Mouse (Mus musculus) intestine, postnatal 0 days (tissue): ENCODE measurements around the gene Thumpd3. TPM values are rescaled to one million over a fixed set of nuclear protein-coding genes. Genes with fewer than 3 reads are reported as not detected.
A peak's percentile ranks its signal among the peaks of the same experiment; 100 is the strongest.

Source experiments
- ATAC-seq: fragments of 200-750 bp; cut with Nextera tagmentation; 2 replicates; pipeline ENCODE4 v1.8.0; 2017; ENCODE audit warnings: mild to moderate bottlenecking, moderate TSS enrichment, moderate library complexity
- H3K27ac ChIP-seq: fragments of 300-500 bp; sonication (generic); 2 replicates; pipeline ENCODE4 v1.5.1; 2014; ENCODE audit warnings: mild to moderate bottlenecking, low read depth, low read length, moderate library complexity
- H3K27me3 ChIP-seq: fragments of 300-500 bp; sonication (generic); replicated peaks from 2 replicates; pipeline ENCODE4 v1.6.1; 2014; ENCODE audit warnings: low read length, mixed read lengths; ENCODE audit not compliant: control insufficient read depth, insufficient read depth
- H3K36me3 ChIP-seq: fragments of 300-500 bp; sonication (generic); 2 replicates; pipeline ENCODE4 v1.6.1; 2014; ENCODE audit warnings: mild to moderate bottlenecking, moderate library complexity; ENCODE audit not compliant: control insufficient read depth, insufficient read depth
- H3K4me1 ChIP-seq: fragments of 300-500 bp; sonication (generic); replicated peaks from 2 replicates; pipeline ENCODE4 v1.6.1; 2014; ENCODE audit warnings: antibody characterized with exemption, low read length, mixed read lengths; ENCODE audit not compliant: control insufficient read depth, insufficient read depth
- H3K4me2 ChIP-seq: fragments of 300-500 bp; sonication (generic); replicated peaks from 2 replicates; pipeline ENCODE4 v1.6.1; 2014; ENCODE audit warnings: low read depth, mild to moderate bottlenecking, moderate library complexity
- H3K4me3 ChIP-seq: fragments of 300-500 bp; sonication (generic); 2 replicates; pipeline ENCODE4 v1.5.1; 2014; ENCODE audit warnings: low read depth, low read length
- H3K9ac ChIP-seq: fragments of 300-500 bp; sonication (generic); 2 replicates; pipeline ENCODE4 v1.6.1; 2014; ENCODE audit warnings: mild to moderate bottlenecking, low read depth, low read length
- H3K9me3 ChIP-seq: fragments of 300-500 bp; sonication (generic); 2 replicates; pipeline ENCODE4 v1.6.1; 2016; ENCODE audit warnings: mixed run types; ENCODE audit not compliant: control insufficient read depth
- CTCF ChIP-seq: sonication (generic); IDR thresholded peaks from 2 replicates; pipeline ENCODE4 v1.5.1; 2016; ENCODE audit warnings: low read depth, mild to moderate bottlenecking, control low read depth, antibody characterized with exemption, moderate library complexity
- WGBS: fragments of 180-500 bp; shearing (Covaris S2); extraction: QIAGEN DNeasy Blood & Tissue Kit; methylation state at CpG from one replicate; pipeline ENCODE4 v1.1.7; 2014; 5-methylcytosine and 5-hydroxymethylcytosine counted together
- polyA plus RNA-seq: library from polyadenylated mRNA; unstranded; fragments of >200 nt; fragmentation: Nextera tagmentation; extraction: Ambion mirVana; gene quantifications from 2 replicates; pipeline ENCODE4 v1.2.1, GENCODE M21; 2015

Thumpd3 gene
- polyA plus RNA-seq, 1 experiment from 2014 or later, result 36.0 TPM

DNA sequence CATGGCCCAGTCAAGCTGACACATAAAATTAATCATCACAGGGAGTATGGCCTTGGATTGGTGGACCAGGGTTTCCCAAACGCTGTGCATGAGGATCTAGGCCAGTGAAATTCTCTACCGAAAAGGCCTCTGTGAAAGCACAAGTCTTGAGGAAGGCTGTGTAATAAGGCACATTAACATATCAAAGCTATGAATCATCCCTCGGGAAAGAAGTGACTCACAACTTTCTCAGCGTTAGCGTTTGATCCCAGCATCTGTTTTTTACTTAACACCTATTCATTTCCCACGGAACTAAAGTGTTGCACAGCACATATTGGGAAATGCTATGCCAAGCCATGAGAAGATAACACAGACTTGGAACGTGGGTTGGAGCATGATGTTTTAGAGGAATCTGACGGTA, 21.2 kb upstream of the Thumpd3 start:
- H3K4me1 ChIP-seq, result 0 out of 2 replicates have a peak, but pooled peaks cover 2% of the 10 kb centered on the region
- ATAC-seq, result peak; percentile 53
- H3K9me3 ChIP-seq, result no peaks in the 10 kb centered on the region
- no peak overlapping the region for H3K4me3 ChIP-seq
- H3K9ac ChIP-seq, result no peak overlapping the region
- H3K36me3 ChIP-seq, result no peaks in the 10 kb centered on the region
- no peaks in the 10 kb centered on the region for H3K27me3 ChIP-seq
- no peak overlapping the region for H3K27ac ChIP-seq
- no peak for TF ChIP-seq CTCF
- WGBS, result 21% methylated on average over 8 of the region's 8 CpGs
- H3K4me2 ChIP-seq, result no peak overlapping the region

DNA sequence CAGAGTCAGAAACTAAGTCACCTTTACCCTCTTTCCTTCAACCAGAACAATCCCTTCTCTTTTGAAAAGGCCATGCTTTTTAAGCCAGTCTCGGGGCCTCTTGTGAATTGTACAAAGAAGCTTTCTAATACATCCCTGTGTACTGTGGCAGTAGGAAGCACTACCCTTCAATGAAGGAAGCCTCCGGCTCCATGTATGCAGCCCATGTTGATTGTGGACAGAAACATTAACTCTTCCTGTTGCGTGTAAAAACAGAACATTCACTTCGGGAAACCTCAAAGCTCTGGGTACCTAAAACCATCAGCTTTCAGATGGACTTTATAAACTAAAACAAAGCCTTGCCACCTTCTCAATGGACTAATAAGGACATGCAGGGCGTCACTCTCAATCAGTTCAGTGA, 20.3 kb upstream of the Thumpd3 start:
- no peak overlapping the region for H3K4me2 ChIP-seq
- ATAC-seq, result no peak
- H3K4me1 ChIP-seq, result 0 out of 2 replicates have a peak, but pooled peaks cover 3% of the 10 kb centered on the region
- no peaks in the 10 kb centered on the region for H3K36me3 ChIP-seq
- no peak for TF ChIP-seq CTCF
- H3K27ac ChIP-seq, result no peak overlapping the region
- 86% methylated on average over 5 of the region's 5 CpGs for WGBS
- H3K27me3 ChIP-seq, result no peaks in the 10 kb centered on the region
- H3K4me3 ChIP-seq, result no peak overlapping the region
- no peaks in the 10 kb centered on the region for H3K9me3 ChIP-seq
- H3K9ac ChIP-seq, result no peak overlapping the region

DNA sequence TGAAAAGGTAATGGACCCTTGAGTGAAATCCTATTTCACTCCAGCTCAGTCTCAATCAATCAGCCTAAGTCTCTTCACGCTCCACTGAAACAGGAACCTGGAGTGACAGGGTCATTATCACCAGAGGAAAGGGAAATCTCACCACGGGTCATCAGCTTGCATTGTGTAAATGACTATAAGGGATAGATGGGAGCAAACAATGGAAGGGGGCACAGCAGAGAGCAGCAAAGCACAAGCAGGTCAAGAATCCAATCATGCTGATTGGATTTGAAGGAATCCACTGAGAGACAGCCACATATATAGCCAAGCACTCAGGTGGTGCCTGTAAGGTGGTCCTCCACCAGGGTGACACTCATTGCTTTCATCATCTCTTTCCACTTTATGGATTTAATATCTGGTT, 18.6 kb upstream of the Thumpd3 start:
- Histone ChIP-seq H3K36me3 (no peaks in the 10 kb centered on the region), H3K4me1 (0 out of 2 replicates have a peak, but pooled peaks cover 6% of the 10 kb centered on the region), H3K9ac (no peak overlapping the region), H3K27me3 (no peaks in the 10 kb centered on the region), H3K4me3 (no peak overlapping the region), H3K4me2 (no peak overlapping the region), H3K9me3 (no peaks in the 10 kb centered on the region), H3K27ac (no peak overlapping the region)
- TF ChIP-seq CTCF, result no peak
- ATAC-seq, result no peak
- WGBS, result 35% methylated on average over 2 of the region's 2 CpGs

DNA sequence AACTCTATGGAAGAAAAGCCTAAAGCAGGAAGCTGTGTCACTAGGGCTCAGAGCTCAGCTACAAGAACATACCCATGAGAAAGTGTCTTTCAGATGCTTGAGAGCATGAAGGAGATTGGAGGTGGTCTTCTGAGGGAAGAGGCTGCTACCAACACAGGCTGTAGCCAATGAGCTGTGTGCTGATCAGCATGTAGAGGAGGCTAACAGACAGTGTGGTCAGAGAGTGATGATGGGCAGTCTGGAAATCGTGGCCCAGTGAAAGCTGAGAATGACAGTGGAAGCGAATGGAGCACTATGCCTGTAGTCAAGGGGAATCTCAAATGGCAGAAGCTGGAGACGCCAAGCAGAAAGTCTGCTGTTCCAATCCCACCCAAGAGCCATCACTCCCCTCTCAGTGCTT, 17.0 kb upstream of the Thumpd3 start:
- WGBS, result 77% methylated on average over 3 of the region's 3 CpGs
- Histone ChIP-seq H3K4me2 (no peak overlapping the region), H3K4me1 (0 out of 2 replicates have a peak, but pooled peaks cover 6% of the 10 kb centered on the region), H3K4me3 (no peak overlapping the region), H3K9ac (no peak overlapping the region), H3K27ac (no peak overlapping the region), H3K36me3 (no peaks in the 10 kb centered on the region), H3K27me3 (no peaks in the 10 kb centered on the region), H3K9me3 (no peaks in the 10 kb centered on the region)
- ATAC-seq, result no peak
- no peak for TF ChIP-seq CTCF

DNA sequence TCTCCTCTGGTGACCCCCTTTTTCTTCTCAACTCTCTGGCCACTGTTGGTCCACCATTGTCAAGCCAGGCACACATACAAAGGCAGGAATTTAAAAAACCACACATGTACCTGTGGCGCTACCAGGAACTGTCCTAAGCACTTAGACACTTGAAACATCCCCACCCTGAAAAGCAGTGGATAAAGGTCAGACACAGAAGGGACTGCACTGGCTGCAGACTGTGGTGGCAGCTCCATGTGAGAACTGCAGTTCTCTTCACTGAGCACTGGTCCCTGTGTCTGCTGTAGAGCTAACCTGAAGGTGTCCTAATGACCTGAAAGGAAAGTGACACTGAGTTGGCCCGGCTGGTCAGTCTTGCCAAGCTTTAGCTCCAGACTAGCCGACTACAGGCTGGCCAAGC, 15.5 kb upstream of the Thumpd3 start:
- TF ChIP-seq CTCF, result no peak
- no peaks in the 10 kb centered on the region for H3K9me3 ChIP-seq
- WGBS, result 50% methylated on average over 3 of the region's 3 CpGs
- ATAC-seq, result no peak
- no peak overlapping the region for H3K4me3 ChIP-seq
- no peaks in the 10 kb centered on the region for H3K36me3 ChIP-seq
- no peaks in the 10 kb centered on the region for H3K27me3 ChIP-seq
- 0 out of 2 replicates have a peak, but pooled peaks cover 4% of the 10 kb centered on the region for H3K4me1 ChIP-seq
- no peak overlapping the region for H3K9ac ChIP-seq
- no peak overlapping the region for H3K27ac ChIP-seq
- no peak overlapping the region for H3K4me2 ChIP-seq

DNA sequence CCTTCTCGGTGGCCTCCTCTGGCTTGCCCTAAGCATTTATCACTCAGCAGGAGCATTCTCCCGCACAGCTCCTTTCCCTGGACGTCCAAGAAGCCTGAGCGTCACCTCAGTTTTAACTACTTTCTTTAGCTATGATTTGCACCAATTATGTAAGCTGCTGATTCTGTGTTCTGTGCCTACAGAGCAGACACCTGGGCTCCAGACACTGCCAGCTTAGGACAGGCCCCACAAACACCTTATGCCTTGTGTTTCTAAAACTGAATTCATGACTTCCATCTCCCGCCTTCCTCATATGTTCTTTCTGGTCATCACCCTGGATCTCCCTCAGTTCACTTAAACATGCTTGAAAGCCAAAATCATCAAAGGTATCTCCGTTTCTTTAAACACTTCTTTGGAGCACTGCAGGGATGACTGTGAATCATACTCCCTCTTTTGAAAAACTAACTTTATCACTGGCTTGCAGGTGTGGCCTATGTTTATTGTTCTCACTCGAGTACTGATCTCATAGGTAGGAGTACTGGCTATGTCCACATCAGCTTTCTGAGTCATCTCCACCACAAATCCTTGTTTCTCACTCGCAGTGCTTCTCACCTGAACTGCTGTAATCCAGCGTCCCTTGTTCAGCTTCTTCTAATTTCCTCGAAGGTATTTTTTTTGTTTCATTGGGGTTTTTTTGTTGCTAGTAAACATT, 14.9 kb upstream of the Thumpd3 start:
- Histone ChIP-seq H3K9me3 (no peaks in the 10 kb centered on the region), H3K9ac (no peak overlapping the region), H3K4me3 (no peak overlapping the region), H3K27ac (no peak overlapping the region), H3K4me2 (no peak overlapping the region), H3K4me1 (0 out of 2 replicates have a peak, but pooled peaks cover 4% of the 10 kb centered on the region), H3K27me3 (no peaks in the 10 kb centered on the region), H3K36me3 (no peaks in the 10 kb centered on the region)
- ATAC-seq, result peak; percentile 79
- no peak for TF ChIP-seq CTCF
- 44% methylated on average over 10 of the region's 10 CpGs for WGBS
